Mouse (Mus musculus) testis, adult 2 months (tissue): ENCODE data around the gene Spr.
"Not testable (repeated sequence)": the region's sequence is repeated elsewhere in the genome, so short reads cannot be mapped to it uniquely, and the experiment has no call there.

ENCODE experiments used
- CTCF ChIP-seq: fragments of 200-500 bp; IDR thresholded peaks from 2 replicates; pipeline ENCODE4 v1.5.1; 2012; ENCODE audit warnings: low read depth, mild to moderate bottlenecking, inconsistent platforms, low read length, moderate library complexity; ENCODE audit not compliant: control insufficient read depth, insufficient read depth, insufficient replicate concordance
- POLR2A ChIP-seq: fragments of 200-500 bp; IDR thresholded peaks from 2 replicates; pipeline ENCODE4 v1.6.1; 2012; ENCODE audit warnings: low read depth, mild to moderate bottlenecking, inconsistent platforms, low read length, moderate library complexity; ENCODE audit not compliant: control insufficient read depth

DNA sequence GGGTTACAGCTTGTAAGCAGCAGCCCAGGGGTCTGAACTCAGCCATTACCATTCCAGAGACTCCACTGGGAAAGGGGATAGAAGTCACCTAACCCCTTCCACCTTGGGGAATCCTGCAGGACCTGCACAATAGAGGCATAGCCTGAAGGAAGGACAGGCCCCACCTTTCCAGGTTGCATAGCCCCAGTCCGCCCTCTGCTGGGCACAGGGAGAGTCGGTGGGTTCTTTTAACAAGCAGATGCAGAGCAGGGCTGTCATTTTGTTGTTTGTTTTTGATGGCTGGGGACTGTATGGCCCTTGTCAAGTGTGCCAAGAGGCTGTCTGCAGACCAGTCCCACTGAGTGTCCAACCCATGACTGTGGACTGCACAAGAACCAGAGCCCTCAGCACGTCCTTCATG is 4.8 kb downstream of the Spr start:
- TF ChIP-seq CTCF = peak; percentile 16; the same call in 1 of the 2 replicates
- not testable (repeated sequence) for TF ChIP-seq POLR2A
